Mouse (Mus musculus) G1E (cell line): Measurements from ENCODE around the gene Hist1h2ak.
"Not testable (repeated sequence)": the region's sequence is repeated elsewhere in the genome, so short reads cannot be mapped to it uniquely, and the experiment has no call there.

Experiments
- CTCF ChIP-seq: IDR thresholded peaks from 2 replicates; pipeline ENCODE4 v1.5.1; 2012; ENCODE audit warnings: low read depth, low read length, inconsistent platforms, mixed read lengths
- POLR2AphosphoS5 ChIP-seq: IDR thresholded peaks from 2 replicates; pipeline ENCODE4 v1.6.1; 2012; ENCODE audit warnings: low read depth, low read length, inconsistent platforms; ENCODE audit not compliant: insufficient replicate concordance

DNA sequence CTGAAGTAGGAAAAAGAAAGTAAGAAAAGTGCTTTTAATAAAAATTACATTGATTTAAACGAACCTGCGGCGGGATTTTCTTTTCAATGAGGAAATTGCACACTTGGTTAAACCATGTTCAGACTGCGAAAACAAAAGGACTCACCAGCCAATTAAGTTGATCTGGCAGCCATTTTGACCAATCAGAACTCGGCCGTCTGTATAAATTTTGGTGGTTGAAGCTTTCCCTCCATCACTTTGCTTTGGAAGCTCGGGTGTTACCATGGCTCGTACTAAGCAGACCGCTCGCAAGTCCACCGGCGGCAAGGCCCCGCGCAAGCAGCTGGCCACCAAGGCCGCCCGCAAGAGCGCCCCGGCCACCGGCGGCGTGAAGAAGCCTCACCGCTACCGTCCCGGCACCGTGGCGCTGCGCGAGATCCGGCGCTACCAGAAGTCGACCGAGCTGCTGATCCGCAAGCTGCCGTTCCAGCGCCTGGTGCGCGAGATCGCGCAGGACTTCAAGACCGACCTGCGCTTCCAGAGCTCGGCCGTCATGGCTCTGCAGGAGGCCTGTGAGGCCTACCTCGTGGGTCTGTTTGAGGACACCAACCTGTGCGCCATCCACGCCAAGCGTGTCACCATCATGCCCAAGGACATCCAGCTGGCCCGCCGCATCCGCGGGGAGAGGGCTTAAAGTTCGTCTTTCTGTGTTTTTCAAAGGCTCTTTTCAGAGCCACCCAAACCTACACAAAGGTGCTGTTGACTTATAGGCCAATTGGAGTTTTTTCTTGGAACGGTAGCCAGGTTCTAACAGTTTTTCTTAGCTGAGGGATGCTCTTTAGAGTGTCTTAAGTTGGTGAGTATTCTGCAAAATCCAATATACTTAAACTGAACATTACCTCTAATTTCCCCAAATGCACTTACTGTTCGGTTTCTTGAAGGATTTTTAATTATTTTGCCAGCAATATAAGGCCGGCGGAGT lies 36.0 kb downstream of the Hist1h2ak start, which contains the start of gene Hist1h3h:
- peak; percentile 71; the same call in 1 of the 2 replicates for TF ChIP-seq POLR2AphosphoS5
- not testable (repeated sequence) for TF ChIP-seq CTCF
